Mouse (Mus musculus): ENCODE data around the gene Slc34a1. TPM values are rescaled to one million over a fixed set of nuclear protein-coding genes. Genes with fewer than 3 reads are reported as not detected.

Gene Slc34a1
- polyA plus RNA-seq, 1 experiment from 2014 or later: not detected

Small RNA genes lying within 50 kb of the gene (microRNA-seq; reads per million reads assigned to microRNA genes)
- not detected for gene Mir6943

Other genes with a start within 250 kb of the Slc34a1 start
- 0.37 and 0.50 TPM in 2 replicates for gene Fgfr4, start 245.5 kb upstream of the Slc34a1 start, polyA plus RNA-seq (2015; fragmentation: Nextera tagmentation; extraction: Ambion mirVana)
- 59.1 and 64.3 TPM in 2 replicates for gene Nsd1, start 188.4 kb upstream of the Slc34a1 start, polyA plus RNA-seq (2015; fragmentation: Nextera tagmentation; extraction: Ambion mirVana)
- gene Prelid1, start 77.7 kb upstream of the Slc34a1 start, polyA plus RNA-seq (2015; fragmentation: Nextera tagmentation; extraction: Ambion mirVana): 331 and 355 TPM in 2 replicates
- gene Rab24, start 76.2 kb upstream of the Slc34a1 start, polyA plus RNA-seq (2015; fragmentation: Nextera tagmentation; extraction: Ambion mirVana): 104 and 105 TPM in 2 replicates
- 7.6 and 11.8 TPM in 2 replicates for gene Mxd3, start 68.4 kb upstream of the Slc34a1 start, polyA plus RNA-seq (2015; fragmentation: Nextera tagmentation; extraction: Ambion mirVana)
- 57.1 and 57.5 TPM in 2 replicates for gene Lman2, start 35.4 kb upstream of the Slc34a1 start, polyA plus RNA-seq (2015; fragmentation: Nextera tagmentation; extraction: Ambion mirVana)
- 0.34 and 0.52 TPM in 2 replicates for gene Rgs14, start 28.5 kb upstream of the Slc34a1 start, polyA plus RNA-seq (2015; fragmentation: Nextera tagmentation; extraction: Ambion mirVana)
- gene Pfn3, start 17.0 kb downstream of the Slc34a1 start, polyA plus RNA-seq (2015; fragmentation: Nextera tagmentation; extraction: Ambion mirVana): 0.43 and 0.45 TPM in 2 replicates
- gene F12, start 28.6 kb downstream of the Slc34a1 start, polyA plus RNA-seq (2015; fragmentation: Nextera tagmentation; extraction: Ambion mirVana): 0.09 and 0.14 TPM in 2 replicates
- gene Grk6, start 46.9 kb downstream of the Slc34a1 start, polyA plus RNA-seq (2015; fragmentation: Nextera tagmentation; extraction: Ambion mirVana): 40.8 and 41.4 TPM in 2 replicates
- 5.5 and 5.7 TPM in 2 replicates for gene Prr7, start 66.1 kb downstream of the Slc34a1 start, polyA plus RNA-seq (2015; fragmentation: Nextera tagmentation; extraction: Ambion mirVana)
- 622 and 645 TPM in 2 replicates for gene Dbn1, start 89.9 kb downstream of the Slc34a1 start, polyA plus RNA-seq (2015; fragmentation: Nextera tagmentation; extraction: Ambion mirVana)
- gene Pdlim7, start 115.5 kb downstream of the Slc34a1 start, polyA plus RNA-seq (2015; fragmentation: Nextera tagmentation; extraction: Ambion mirVana): 167 and 171 TPM in 2 replicates
- 5.6 and 6.4 TPM in 2 replicates for gene Dok3, start 131.1 kb downstream of the Slc34a1 start, polyA plus RNA-seq (2015; fragmentation: Nextera tagmentation; extraction: Ambion mirVana)
- 61.2 and 63.6 TPM in 2 replicates for gene Ddx41, start 138.5 kb downstream of the Slc34a1 start, polyA plus RNA-seq (2015; fragmentation: Nextera tagmentation; extraction: Ambion mirVana)
- 62.9 and 65.2 TPM in 2 replicates for gene Fam193b, start 172.9 kb downstream of the Slc34a1 start, polyA plus RNA-seq (2015; fragmentation: Nextera tagmentation; extraction: Ambion mirVana)
- 93.5 and 93.8 TPM in 2 replicates for gene Tmed9, start 175.5 kb downstream of the Slc34a1 start, polyA plus RNA-seq (2015; fragmentation: Nextera tagmentation; extraction: Ambion mirVana)
- 48.6 and 51.4 TPM in 2 replicates for gene B4galt7, start 201.7 kb downstream of the Slc34a1 start, polyA plus RNA-seq (2015; fragmentation: Nextera tagmentation; extraction: Ambion mirVana)
- 94.4 and 103 TPM in 2 replicates for gene Caml, start 224.8 kb downstream of the Slc34a1 start, polyA plus RNA-seq (2015; fragmentation: Nextera tagmentation; extraction: Ambion mirVana)
- gene Ddx46, start 236.8 kb downstream of the Slc34a1 start, polyA plus RNA-seq (2015; fragmentation: Nextera tagmentation; extraction: Ambion mirVana): 26.0 and 27.2 TPM in 2 replicates